Mouse (Mus musculus) urinary bladder, adult 2 months (tissue): ENCODE measurements around the gene Vmn1r89. TPM values are rescaled to one million over a fixed set of nuclear protein-coding genes. Genes with fewer than 3 reads are reported as not detected.

Source experiments
- DNase-seq: peaks from one replicate; pipeline ENCODE4 v3.0.0; 2022; ENCODE audit warnings: low spot score
- polyA plus RNA-seq: library from polyadenylated mRNA; depleted of rRNA; stranded (reverse); fragments of >200 nt; gene quantifications from 2 replicates; pipeline ENCODE4 v1.2.3, GENCODE M21; 2012; rRNA removed

The Vmn1r89 gene
- polyA plus RNA-seq: not detected in 2 replicates

DNA sequence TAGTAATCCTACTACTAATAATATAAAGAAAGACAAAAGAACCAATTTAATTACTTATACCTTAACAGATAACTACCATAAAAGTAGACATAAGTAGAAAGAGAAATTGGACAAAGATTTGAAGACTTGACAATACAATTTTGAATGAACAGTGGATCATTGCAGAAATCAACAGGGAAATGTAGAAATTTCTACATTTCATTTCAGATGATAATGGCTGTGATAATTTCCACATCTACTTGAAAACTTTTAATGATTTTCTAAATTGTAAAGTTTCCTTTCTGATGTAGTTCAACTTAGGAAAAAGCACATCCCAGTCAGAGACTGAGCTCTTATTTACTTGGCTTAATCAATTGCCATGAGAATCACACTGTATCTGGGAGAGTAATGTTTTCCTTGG, at the start of gene Vmn1r89:
Vmn1r89 (plus strand) TSS at position 301 of the 400 bp plus-strand sequence.
- DNase-seq: no peak

DNA sequence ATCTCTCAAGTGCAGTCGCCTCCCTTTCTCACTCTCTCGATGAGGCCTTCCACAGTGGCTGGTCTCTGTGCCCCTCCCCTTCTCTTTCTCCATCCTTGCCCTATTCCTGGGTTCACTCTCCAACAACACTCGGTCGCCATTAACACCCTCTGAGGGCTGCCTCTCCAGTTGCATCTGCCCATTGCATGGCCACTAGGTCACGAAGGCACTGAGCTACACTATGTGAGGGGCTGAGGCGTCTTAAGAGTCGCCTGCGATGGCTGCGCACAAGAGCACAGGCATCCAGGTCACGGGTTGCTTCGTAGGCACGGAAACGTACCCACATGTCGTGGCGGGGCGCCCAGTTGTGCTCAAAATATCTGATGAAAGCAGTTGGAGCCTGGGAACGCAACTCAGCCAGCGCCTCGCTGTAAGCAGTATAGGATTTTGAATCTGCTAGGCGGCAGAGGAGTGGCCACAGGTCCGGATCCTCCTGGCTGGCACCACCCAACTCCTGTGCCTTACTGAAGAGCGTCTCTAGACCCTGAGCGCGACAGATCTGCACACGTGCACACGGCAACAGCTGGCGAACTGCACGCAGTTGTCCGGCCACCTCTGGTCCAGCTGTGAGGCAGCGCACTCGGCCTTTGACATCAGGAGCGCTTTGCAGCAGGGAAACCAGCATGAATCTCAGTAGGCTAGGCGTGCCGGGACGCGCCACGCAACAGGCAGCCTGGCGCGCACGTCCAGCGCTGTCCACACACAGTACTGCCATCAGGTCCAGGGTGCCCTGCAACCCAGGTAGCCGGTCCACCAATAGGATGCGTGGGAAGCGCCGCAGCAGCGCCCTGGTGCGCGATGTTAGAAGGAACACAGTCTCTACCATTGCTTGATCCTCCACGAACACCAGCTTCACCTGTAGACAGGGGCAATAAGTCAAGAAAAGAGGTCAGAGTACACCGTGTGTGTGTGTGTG, 48.2 kb downstream of the Vmn1r89 start:
- DNase-seq: no peak

DNA sequence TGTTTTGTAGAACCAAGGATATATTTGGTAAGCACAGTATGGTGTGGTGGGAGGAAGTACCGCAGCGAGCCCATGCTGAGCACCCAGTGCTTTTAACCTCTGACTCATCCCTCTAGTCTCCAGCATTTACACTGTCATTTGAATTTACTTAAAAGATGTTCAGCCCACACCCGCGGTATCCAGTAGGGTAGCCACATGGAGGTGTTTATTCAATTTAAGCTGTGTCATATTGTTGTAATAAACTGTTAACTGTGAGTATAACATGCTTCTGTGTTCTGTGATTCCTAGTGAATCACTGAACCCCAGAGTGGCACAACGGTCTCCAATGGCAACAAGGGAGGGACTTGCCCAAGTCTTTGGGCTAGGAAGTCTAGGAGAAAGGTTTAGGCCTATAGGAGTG, 51.0 kb downstream of the Vmn1r89 start:
- no peak for DNase-seq

DNA sequence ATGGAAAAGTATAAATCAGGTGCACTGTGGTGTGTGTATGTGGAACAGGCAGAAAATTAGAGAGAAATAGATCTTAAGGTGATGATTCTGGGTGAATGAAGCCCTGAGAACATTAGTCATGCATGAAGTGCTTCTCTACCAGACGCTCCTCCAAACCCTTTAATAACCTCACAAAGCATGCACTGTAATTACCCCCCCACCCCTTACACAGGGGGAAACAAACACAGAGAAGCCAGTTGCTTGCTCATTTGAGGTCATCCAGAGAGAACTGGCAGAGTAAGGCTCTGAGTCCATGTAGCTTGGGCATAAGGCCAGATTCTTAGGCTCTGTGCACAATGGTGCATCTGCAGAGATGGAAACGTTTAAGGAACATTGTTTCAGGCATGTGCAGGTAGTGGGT, 51.6 kb downstream of the Vmn1r89 start:
- DNase-seq: no peak

DNA sequence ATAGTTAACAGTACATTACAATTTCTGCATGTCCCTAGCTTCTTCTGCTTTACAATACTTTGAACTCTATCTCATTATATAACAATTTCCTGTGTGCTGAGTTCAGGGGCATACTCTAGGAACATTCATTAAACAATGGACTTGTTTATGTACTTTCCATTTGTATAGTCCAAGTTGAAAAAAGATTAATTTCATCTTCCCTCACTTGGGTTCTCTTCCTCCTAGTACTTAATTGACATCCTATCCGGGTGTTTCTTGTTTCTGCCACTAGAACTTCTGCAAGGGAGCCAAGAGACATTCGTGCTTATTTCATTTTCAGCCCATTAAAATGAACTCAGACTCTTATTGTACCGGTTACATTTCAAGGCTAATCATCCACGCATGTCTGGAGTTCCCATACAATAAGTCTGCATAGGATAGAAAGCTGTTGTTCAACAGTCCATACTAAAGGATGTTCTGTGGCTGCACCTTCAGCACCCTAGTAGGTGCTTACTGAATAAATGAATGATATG, 56.0 kb downstream of the Vmn1r89 start:
- no peak for DNase-seq

DNA sequence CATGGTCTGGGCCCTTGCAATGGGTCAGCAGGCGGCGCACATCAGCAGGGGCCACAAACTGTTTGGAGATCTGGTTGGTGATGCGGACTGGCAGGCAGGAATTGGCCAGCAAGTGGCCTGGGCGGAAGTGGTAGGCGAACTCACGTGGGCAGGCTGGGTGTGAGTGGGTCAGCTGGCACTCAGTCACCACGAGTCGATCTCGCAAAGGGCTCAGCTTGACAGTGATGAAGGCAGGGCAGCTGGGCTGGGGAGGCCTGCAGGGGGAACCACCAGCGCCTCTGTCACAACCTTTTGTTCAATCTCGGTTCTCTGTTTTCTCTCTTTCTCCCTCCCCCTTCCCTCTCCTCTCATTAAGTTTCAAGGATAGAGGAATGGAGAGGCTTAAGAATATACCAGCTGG, 56.6 kb downstream of the Vmn1r89 start:
- DNase-seq: no peak

Other genes starting within 250 kb of the Vmn1r89 start
- gene Zfp324, start 247.2 kb upstream of the Vmn1r89 start, polyA plus RNA-seq: 4.6 and 4.7 TPM in 2 replicates
- gene Zfp446, start 235.2 kb upstream of the Vmn1r89 start, polyA plus RNA-seq: 6.3 and 6.9 TPM in 2 replicates
- gene Slc27a5, start 214.8 kb upstream of the Vmn1r89 start, polyA plus RNA-seq: 0.31 and 0.55 TPM in 2 replicates
- gene Trim28, start 213.9 kb upstream of the Vmn1r89 start, polyA plus RNA-seq: 186 and 190 TPM in 2 replicates
- gene Zbtb45, start 203.0 kb upstream of the Vmn1r89 start, polyA plus RNA-seq: 11.7 and 13.2 TPM in 2 replicates
- gene Chmp2a, start 178.2 kb upstream of the Vmn1r89 start, polyA plus RNA-seq: 240 and 257 TPM in 2 replicates
- gene Ube2m, start 174.7 kb upstream of the Vmn1r89 start, polyA plus RNA-seq: 164 and 172 TPM in 2 replicates
- gene Mzf1, start 158.3 kb upstream of the Vmn1r89 start, polyA plus RNA-seq: 1.2 and 1.3 TPM in 2 replicates
- gene Vmn1r85, start 117.8 kb upstream of the Vmn1r89 start, polyA plus RNA-seq: not detected in 2 replicates
- gene Vmn1r86, start 93.1 kb upstream of the Vmn1r89 start, polyA plus RNA-seq: not detected in 2 replicates
- not detected in 2 replicates for gene Vmn1r87, start 72.9 kb upstream of the Vmn1r89 start, polyA plus RNA-seq
- gene Vmn1r88, start 53.5 kb upstream of the Vmn1r89 start, polyA plus RNA-seq: not detected in 2 replicates
- 9.1 and 10.2 TPM in 2 replicates for gene Lig1, start 64.3 kb downstream of the Vmn1r89 start, polyA plus RNA-seq
- 4.2 and 7.9 TPM in 2 replicates for gene Zswim9, start 65.7 kb downstream of the Vmn1r89 start, polyA plus RNA-seq
- gene Pla2g4c, start 111.6 kb downstream of the Vmn1r89 start, polyA plus RNA-seq: 0.18 and 0.26 TPM in 2 replicates
- not detected in 2 replicates for gene Cabp5, start 185.1 kb downstream of the Vmn1r89 start, polyA plus RNA-seq
- gene Bsph1, start 237.8 kb downstream of the Vmn1r89 start, polyA plus RNA-seq: not detected in 2 replicates